Mouse (Mus musculus) forebrain, embryonic 16.5 days (tissue): ENCODE results near the gene Tnfaip8l1. TPM values are rescaled to one million over a fixed set of nuclear protein-coding genes. Genes with fewer than 3 reads are reported as not detected.
A peak's percentile ranks its signal among the peaks of the same experiment; 100 is the strongest.

Experiments used
- ATAC-seq: fragments of 200-750 bp; cut with Nextera tagmentation; 2 replicates; pipeline ENCODE4 v1.8.0; 2017; ENCODE audit warnings: mild to moderate bottlenecking, moderate library complexity
- H3K27ac ChIP-seq: fragments of 300-500 bp; sonication (generic); 2 replicates; pipeline ENCODE4 v1.5.1; 2014; ENCODE audit warnings: low read length, control low read depth
- H3K27me3 ChIP-seq: fragments of 300-500 bp; sonication (generic); replicated peaks from 2 replicates; pipeline ENCODE4 v1.6.1; 2014; ENCODE audit warnings: low read length; ENCODE audit not compliant: control insufficient read depth, insufficient read depth
- H3K36me3 ChIP-seq: fragments of 300-500 bp; sonication (generic); 2 replicates; pipeline ENCODE4 v1.6.1; 2014; ENCODE audit not compliant: control insufficient read depth, insufficient read depth
- H3K4me1 ChIP-seq: fragments of 300-500 bp; sonication (generic); replicated peaks from 2 replicates; pipeline ENCODE4 v1.6.1; 2014; ENCODE audit warnings: low read length; ENCODE audit not compliant: control insufficient read depth, insufficient read depth
- H3K4me2 ChIP-seq: fragments of 300-500 bp; sonication (generic); 2 replicates; pipeline ENCODE4 v1.6.1; 2014; ENCODE audit warnings: mild to moderate bottlenecking, low read length, control low read depth
- H3K4me3 ChIP-seq: fragments of 300-500 bp; sonication (generic); replicated peaks from 2 replicates; pipeline ENCODE4 v1.5.1; 2014; ENCODE audit warnings: mild to moderate bottlenecking, low read length, control low read depth
- H3K9ac ChIP-seq: fragments of 300-500 bp; sonication (generic); replicated peaks from 2 replicates; pipeline ENCODE4 v1.6.1; 2014; ENCODE audit warnings: low read depth, low read length, control low read depth
- H3K9me3 ChIP-seq: fragments of 300-500 bp; sonication (generic); 2 replicates; pipeline ENCODE4 v1.6.1; 2016; ENCODE audit warnings: low read length; ENCODE audit not compliant: control insufficient read depth
- WGBS: fragments of 180-500 bp; shearing (Covaris S2); extraction: QIAGEN DNeasy Blood & Tissue Kit; methylation state at CpG from one replicate; pipeline ENCODE4 v1.1.7; 2014; 5-methylcytosine and 5-hydroxymethylcytosine counted together
- polyA plus RNA-seq: library from polyadenylated mRNA; unstranded; fragments of >200 nt; fragmentation: Nextera tagmentation; extraction: Ambion mirVana; gene quantifications from 2 replicates; pipeline ENCODE4 v1.2.1, GENCODE M21; 2015

Tnfaip8l1 gene
- polyA plus RNA-seq, 1 experiment from 2014 or later, result 10.2 TPM

DNA sequence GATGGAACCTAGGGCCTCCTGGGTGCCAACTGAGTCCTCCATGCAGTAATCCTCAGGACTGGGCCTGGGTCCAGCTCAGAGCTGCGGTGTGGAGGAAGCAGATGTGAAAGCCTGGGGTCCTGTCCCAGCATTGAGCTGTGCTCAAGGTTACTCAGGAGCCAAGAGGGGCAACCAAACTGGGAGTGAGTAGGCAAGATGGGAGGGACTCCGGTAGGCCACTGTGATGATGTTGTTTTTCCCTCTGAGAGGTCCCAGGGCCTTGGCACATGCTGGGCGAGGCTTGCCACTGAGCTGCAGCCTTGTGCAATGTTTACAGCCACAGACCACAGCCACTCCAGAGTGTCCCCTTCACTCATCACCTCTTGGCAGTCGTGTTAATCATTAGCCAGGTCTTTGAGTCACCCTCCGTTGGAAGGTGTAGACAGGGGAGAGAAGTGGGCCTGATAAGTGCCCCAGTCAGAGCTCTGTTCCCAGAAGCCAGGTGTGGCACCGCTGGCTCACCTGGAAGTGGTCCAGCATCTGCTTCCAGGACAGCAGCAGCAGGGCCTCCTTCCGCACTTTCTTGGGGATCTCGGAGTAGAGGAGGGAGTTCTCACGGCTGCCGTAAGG, 44.1 kb downstream of the Tnfaip8l1 start:
- Histone ChIP-seq H3K9me3 (no peaks in the 10 kb centered on the region), H3K4me1 (no peaks in the 10 kb centered on the region), H3K4me2 (no peak overlapping the region), H3K27ac (no peak overlapping the region), H3K9ac (no peak overlapping the region), H3K27me3 (no peaks in the 10 kb centered on the region), H3K36me3 (peaks cover 63% of the 10 kb centered on the region), H3K4me3 (no peak overlapping the region)
- 94% methylated on average over 10 of the region's 10 CpGs for WGBS
- no peak for ATAC-seq

DNA sequence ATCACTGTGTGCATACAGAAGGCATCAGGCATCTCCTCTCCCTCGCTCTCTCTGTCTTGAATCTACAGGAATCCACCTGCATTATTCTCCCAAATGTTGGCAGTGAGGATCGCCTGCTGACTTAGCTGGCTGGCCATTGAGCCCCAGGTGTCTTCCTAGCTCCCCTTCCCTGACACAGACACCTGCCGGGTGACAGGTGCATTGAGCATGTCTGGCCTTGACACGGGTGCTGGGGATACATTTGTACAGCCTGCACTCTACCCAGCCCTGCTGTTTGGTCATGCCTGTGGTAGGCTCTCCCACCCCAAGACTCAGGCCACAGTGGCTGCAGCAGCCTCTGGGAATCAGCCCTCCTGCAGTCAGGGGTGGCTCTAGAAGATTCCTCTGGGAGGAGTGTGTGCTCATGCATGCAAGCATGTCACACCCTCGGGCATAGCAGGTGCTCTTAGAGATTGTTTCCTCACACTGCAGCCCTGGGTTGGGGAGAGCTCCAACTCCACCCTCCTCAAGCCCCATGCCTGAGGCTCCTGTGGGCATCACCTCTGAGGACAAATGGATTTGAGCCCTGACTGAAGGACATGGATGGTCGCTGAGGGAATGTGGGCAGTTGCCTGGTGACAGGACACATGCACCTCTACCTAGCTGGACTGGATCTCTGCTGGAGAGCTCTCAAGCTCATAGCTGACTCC, 44.9 kb downstream of the Tnfaip8l1 start:
- no peaks in the 10 kb centered on the region for H3K27me3 ChIP-seq
- no peaks in the 10 kb centered on the region for H3K4me1 ChIP-seq
- H3K27ac ChIP-seq, result no peak overlapping the region
- no peak overlapping the region for H3K4me3 ChIP-seq
- H3K9me3 ChIP-seq, result no peaks in the 10 kb centered on the region
- 84% methylated on average over 6 of the region's 6 CpGs for WGBS
- H3K4me2 ChIP-seq, result no peak overlapping the region
- peaks cover 61% of the 10 kb centered on the region for H3K36me3 ChIP-seq
- no peak overlapping the region for H3K9ac ChIP-seq
- no peak for ATAC-seq

DNA sequence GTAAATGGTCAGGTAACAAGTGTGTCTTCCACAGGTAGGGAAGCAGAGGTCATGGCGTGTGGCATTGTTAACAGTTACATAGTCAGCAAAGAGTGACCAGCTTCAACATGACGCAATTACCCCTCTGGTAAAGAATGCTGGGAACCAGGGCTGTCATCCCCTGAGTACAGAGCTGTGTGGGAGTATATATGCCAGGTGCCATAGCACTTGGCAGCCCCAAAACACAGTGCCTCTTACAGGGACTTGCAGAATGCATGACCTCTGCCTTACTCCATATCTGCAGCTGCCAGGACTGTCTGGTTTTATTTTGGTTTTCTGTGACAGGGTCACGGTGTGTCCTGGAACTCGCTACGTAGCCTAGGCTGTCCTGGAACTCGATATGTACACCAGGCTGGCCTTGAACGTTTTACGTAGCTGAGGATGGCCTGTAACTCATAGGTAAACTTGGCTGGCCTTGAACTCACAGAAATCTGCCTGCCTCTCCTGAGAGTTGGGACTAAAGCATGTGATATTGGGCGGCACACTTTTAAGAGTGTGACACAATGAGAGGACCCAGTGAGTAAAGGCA, 45.8 kb downstream of the Tnfaip8l1 start:
- ATAC-seq, result no peak
- Histone ChIP-seq H3K9me3 (no peaks in the 10 kb centered on the region), H3K36me3 (peaks cover 53% of the 10 kb centered on the region), H3K4me3 (no peak overlapping the region), H3K27me3 (no peaks in the 10 kb centered on the region), H3K27ac (no peak overlapping the region), H3K4me1 (no peaks in the 10 kb centered on the region), H3K4me2 (no peak overlapping the region), H3K9ac (no peak overlapping the region)
- 92% methylated on average over 9 of the region's 9 CpGs for WGBS

DNA sequence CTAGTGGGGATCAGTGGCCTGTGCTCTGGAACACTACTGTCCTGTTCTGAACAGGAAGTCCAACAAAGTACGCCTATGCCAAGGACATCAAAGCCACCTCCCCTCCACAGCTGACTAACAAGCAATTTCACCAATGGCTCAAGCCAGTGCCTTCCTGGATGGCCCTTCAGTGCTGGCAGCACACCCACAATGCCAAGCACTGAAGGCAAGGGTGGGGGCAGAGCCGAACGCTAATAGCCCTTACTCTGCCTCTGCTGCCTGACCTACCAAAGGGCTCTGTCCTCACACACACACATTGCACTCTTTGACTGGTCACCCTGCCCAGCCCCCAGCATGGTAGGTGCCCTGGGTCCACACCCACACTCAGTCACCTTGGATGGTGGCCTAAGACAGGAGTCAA, 46.5 kb downstream of the Tnfaip8l1 start:
- no peaks in the 10 kb centered on the region for H3K9me3 ChIP-seq
- H3K4me2 ChIP-seq, result no peak overlapping the region
- peaks cover 45% of the 10 kb centered on the region for H3K36me3 ChIP-seq
- no peak overlapping the region for H3K9ac ChIP-seq
- WGBS, result 97% methylated on average over 3 of the region's 3 CpGs
- no peak for ATAC-seq
- H3K4me3 ChIP-seq, result no peak overlapping the region
- H3K27ac ChIP-seq, result no peak overlapping the region
- no peaks in the 10 kb centered on the region for H3K4me1 ChIP-seq
- no peaks in the 10 kb centered on the region for H3K27me3 ChIP-seq

DNA sequence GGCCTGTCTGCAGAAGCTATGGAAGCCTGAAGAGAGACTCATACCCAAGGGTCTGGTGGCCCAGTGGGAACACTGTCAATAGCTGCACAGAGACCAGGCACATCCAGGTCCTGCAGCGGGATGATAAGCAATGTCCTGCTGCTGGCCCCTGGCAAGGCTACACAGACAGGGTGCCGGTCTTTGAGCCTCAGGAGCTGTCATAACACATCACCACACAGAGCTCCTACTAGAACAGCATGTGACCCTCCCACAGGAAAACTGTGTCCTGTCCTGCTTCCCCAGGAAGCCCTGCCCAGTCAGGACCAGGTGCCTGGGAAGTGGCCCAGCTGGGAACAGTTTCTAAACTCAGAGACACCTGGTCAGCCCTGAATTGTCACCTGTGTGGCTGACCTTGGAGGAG, 48.8 kb downstream of the Tnfaip8l1 start:
- Histone ChIP-seq H3K9ac (no peak overlapping the region), H3K4me1 (peaks cover 8% of the 10 kb centered on the region), H3K4me3 (no peak overlapping the region), H3K4me2 (no peak overlapping the region), H3K27me3 (no peaks in the 10 kb centered on the region), H3K36me3 (peaks cover 32% of the 10 kb centered on the region), H3K9me3 (no peaks in the 10 kb centered on the region), H3K27ac (no peak overlapping the region)
- WGBS, result 94% methylated on average over 2 of the region's 2 CpGs
- ATAC-seq, result no peak

DNA sequence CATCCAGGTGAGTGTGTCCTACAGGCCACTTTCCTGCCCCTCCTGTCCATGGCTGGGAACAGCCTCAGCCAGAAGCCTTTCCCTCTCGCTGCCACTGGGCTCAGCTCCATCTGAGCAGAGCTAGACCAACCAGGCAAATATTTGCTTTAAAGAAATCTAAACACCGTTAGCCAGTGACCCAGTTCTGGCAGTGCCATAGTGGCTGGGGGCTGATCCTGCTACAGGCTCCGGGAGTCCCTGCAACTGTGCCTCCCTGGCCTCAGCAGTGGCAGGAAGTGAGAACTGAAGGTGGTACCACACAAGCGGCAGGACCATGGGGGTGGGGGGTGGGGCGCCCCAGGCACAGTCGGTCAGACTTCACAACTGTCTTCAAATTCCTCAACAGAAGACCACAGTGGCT, 50.4 kb downstream of the Tnfaip8l1 start:
- H3K4me3 ChIP-seq, result no peak overlapping the region
- H3K36me3 ChIP-seq, result peaks cover 24% of the 10 kb centered on the region; the same call in 1 of the 2 replicates
- H3K9me3 ChIP-seq, result no peaks in the 10 kb centered on the region
- H3K27me3 ChIP-seq, result no peaks in the 10 kb centered on the region
- H3K4me1 ChIP-seq, result peaks cover 24% of the 10 kb centered on the region
- no peak overlapping the region for H3K4me2 ChIP-seq
- 80% methylated on average over 6 of the region's 6 CpGs for WGBS
- H3K27ac ChIP-seq, result no peak overlapping the region
- H3K9ac ChIP-seq, result no peak overlapping the region
- ATAC-seq, result no peak

DNA sequence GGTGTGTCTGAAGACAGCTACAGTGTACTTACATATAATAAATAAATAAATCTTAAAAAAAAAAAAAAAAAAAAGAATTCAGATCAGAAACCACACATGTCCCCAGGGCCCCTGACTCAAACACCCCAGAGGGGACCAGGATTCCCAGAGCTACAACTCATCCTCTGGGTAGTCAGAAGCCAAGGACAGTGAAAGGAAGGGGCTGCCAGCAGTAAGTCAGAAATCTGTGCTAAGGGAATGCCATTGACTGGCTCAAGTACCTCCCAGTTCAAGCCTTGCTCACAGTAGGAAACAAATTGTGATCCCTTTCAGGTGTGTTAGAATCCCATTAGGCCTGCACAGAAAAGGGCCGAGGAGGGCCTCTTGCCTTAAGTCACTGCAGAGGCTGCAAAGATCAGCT, 52.0 kb downstream of the Tnfaip8l1 start:
- Histone ChIP-seq H3K9ac (no peak overlapping the region), H3K4me3 (no peak overlapping the region), H3K27ac (no peak overlapping the region), H3K36me3 (peaks cover 19% of the 10 kb centered on the region; the same call in 1 of the 2 replicates), H3K4me1 (peaks cover 30% of the 10 kb centered on the region), H3K4me2 (no peak overlapping the region), H3K27me3 (no peaks in the 10 kb centered on the region), H3K9me3 (no peaks in the 10 kb centered on the region)
- 83% methylated on average over 1 of the region's 1 CpGs for WGBS
- ATAC-seq, result no peak

DNA sequence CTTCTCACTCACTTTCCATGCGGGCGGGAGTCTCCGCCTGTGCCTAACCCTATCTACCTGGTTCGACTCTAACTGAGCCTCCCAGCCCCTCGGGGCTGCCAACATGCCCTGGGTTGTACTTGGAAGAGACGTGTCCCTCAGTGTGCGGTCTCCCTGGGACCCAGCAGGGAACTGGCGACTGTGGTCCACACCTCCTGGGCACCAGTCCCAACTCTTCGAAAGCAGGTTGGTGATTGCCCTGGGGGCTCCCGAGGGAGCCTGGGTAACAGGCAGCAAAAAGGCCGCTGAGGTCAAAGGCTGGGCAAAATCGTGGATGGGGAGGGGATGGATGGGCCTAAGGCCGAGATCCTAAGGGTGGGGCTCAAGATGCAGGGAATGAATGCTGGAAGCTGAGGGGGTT, 55.4 kb downstream of the Tnfaip8l1 start:
- Histone ChIP-seq H3K4me3 (peak overlapping the region; percentile 85), H3K36me3 (no peaks in the 10 kb centered on the region), H3K9me3 (no peaks in the 10 kb centered on the region), H3K4me2 (peak overlapping the region; percentile 95), H3K9ac (peak overlapping the region; percentile 85), H3K4me1 (peaks cover 31% of the 10 kb centered on the region), H3K27ac (no peak overlapping the region), H3K27me3 (no peaks in the 10 kb centered on the region)
- no peak for ATAC-seq
- 65% methylated on average over 13 of the region's 13 CpGs for WGBS

DNA sequence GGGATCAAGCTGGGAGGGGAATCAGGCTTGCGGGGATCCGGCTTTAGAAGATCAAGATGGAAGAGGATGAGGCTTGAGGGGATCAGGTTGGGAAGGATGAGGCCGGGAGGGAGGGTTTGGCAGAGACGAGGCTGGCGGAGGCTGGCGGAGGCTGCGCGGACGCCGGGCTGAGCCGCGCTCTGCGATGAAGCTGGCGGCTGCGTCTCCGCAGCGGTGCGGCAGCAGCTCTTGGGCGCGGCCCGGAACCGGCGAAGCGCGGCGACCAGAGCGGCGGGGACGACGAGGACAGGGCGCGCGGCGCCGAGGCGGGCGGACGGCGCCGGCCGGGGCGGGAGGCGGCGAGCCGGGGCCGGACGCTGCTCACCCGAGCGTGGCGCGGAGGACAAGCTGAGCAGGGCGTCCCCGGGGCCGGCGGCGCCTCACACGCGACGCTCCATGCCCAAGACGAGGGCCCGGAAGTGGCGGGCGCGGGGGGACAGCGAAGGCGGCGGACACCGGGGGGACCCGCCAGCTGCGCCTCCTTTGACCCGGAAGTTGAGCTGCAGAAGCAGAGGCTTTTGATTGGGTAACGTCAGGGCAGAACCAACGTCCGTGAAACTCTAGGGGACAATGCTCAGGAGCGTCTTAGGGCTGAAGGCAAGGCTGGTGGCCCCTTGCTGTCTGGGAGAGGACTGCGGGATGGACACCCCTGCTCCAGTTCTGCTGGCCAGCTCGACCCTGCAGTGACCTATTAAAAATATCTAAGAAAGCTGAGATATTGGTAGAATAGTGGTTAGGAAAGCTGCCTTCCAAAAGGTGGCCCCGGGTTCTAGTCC, 56.3 kb downstream of the Tnfaip8l1 start, which contains the start of gene Dpp9:
Gene Dpp9 (minus strand): TSS at position 529 of the 815 bp plus-strand sequence.
- Histone ChIP-seq H3K4me3 (peak within 1 kb of the TSS; percentile 85), H3K27ac (peak within 1 kb of the TSS; percentile 86), H3K4me2 (peak within 1 kb of the TSS; percentile 95), H3K36me3 (no peaks in the 10 kb centered on the region), H3K27me3 (no peaks in the 10 kb centered on the region), H3K4me1 (peaks cover 31% of the 10 kb centered on the region), H3K9me3 (no peaks in the 10 kb centered on the region), H3K9ac (peak within 1 kb of the TSS; percentile 85)
- under 1% methylated on average over 75 of the region's 78 CpGs for WGBS
- ATAC-seq, result peak; percentile 99
